Mouse (Mus musculus) MEL (cell line): ENCODE measurements around the gene Mapk10. TPM values are rescaled to one million over a fixed set of nuclear protein-coding genes. Genes with fewer than 3 reads are reported as not detected.

Experiments
- DNase-seq: peaks from one replicate; pipeline ENCODE4 v3.0.0; 2011; ENCODE audit warnings: low read depth, low spot score
- H3K27ac ChIP-seq: 2 replicates; pipeline ENCODE4 v1.5.1; 2012; ENCODE audit warnings: low read depth, mild to moderate bottlenecking, control low read depth, low read length, moderate library complexity; ENCODE audit not compliant: control insufficient read depth
- H3K27me3 ChIP-seq, 2 experiments: fragments of 150-350 bp in 1 of 2; sonication (generic) in 1 of 2; 2 replicates each; pipeline ENCODE4 v1.6.1; 2012; ENCODE audit warnings: low read length in 2 of 2, mild to moderate bottlenecking in 2 of 2, improper control_type of control experiment in 1 of 2, moderate library complexity in 1 of 2; ENCODE audit not compliant: insufficient read depth in 2 of 2, control insufficient read depth in 1 of 2
- H3K36me3 ChIP-seq, 2 experiments: 2 replicates each; pipeline ENCODE4 v1.6.1; 2012 to 2014; ENCODE audit warnings: low read length in 2 of 2, improper control_type of control experiment in 1 of 2, inconsistent platforms in 1 of 2, mild to moderate bottlenecking in 1 of 2; ENCODE audit not compliant: insufficient read depth in 2 of 2, control insufficient read depth in 1 of 2
- H3K4me1 ChIP-seq, 2 experiments: fragments of 150-350 bp in 1 of 2; sonication (generic) in 1 of 2; 2 replicates each; pipeline ENCODE4 v1.6.1; 2012; ENCODE audit warnings: low read length in 2 of 2, improper control_type of control experiment in 1 of 2, mild to moderate bottlenecking in 1 of 2; ENCODE audit not compliant: insufficient read depth in 2 of 2, control insufficient read depth in 1 of 2
- H3K4me3 ChIP-seq, 2 experiments: fragments of 150-350 bp in 1 of 2; sonication (generic) in 1 of 2; 2 replicates each; pipeline ENCODE4 v1.5.1; 2012; ENCODE audit warnings: low read depth in 2 of 2, low read length in 2 of 2, mild to moderate bottlenecking in 2 of 2, moderate library complexity in 2 of 2, control low read depth in 1 of 2, improper control_type of control experiment in 1 of 2; ENCODE audit not compliant: control insufficient read depth in 1 of 2, insufficient read depth in 1 of 2
- H3K79me2 ChIP-seq: 2 replicates; pipeline ENCODE4 v1.6.1; 2012; ENCODE audit warnings: mild to moderate bottlenecking, low read length, moderate library complexity; ENCODE audit not compliant: control insufficient read depth, poor library complexity, insufficient read depth
- H3K9ac ChIP-seq: 2 replicates; pipeline ENCODE4 v1.6.1; 2012; ENCODE audit warnings: low read depth, mild to moderate bottlenecking, control low read depth, low read length, moderate library complexity; ENCODE audit not compliant: control insufficient read depth, poor library complexity, severe bottlenecking
- H3K9me3 ChIP-seq: fragments of 150-350 bp; sonication (generic); replicated peaks from 2 replicates; pipeline ENCODE4 v1.6.1; 2012; ENCODE audit warnings: mild to moderate bottlenecking, low read length, improper control_type of control experiment, moderate library complexity; ENCODE audit not compliant: insufficient read depth
- BHLHE40 ChIP-seq: IDR thresholded peaks from 2 replicates; pipeline ENCODE4 v1.6.1; 2012; ENCODE audit warnings: low read depth, mild to moderate bottlenecking, inconsistent platforms, low read length, improper control_type of control experiment, borderline replicate concordance
- CHD2 ChIP-seq: IDR thresholded peaks from 2 replicates; pipeline ENCODE4 v1.6.1; 2011; ENCODE audit warnings: low read length, improper control_type of control experiment
- CTCF ChIP-seq, 3 experiments: IDR thresholded peaks in 2 of 3; conservative IDR thresholded peaks in 1 of 3; 2 replicates each; pipeline ENCODE4 v1.5.1; 2011 to 2012; ENCODE audit warnings: low read length in 3 of 3, low read depth in 2 of 3, mild to moderate bottlenecking in 2 of 3, improper control_type of control experiment in 1 of 3, inconsistent platforms in 1 of 3, mixed read lengths in 1 of 3, moderate library complexity in 1 of 3; ENCODE audit not compliant: control insufficient read depth in 1 of 3, insufficient read depth in 1 of 3, poor library complexity in 1 of 3, severe bottlenecking in 1 of 3
- EP300 ChIP-seq, 2 experiments: IDR thresholded peaks; 2 replicates each; pipeline ENCODE4 v1.6.1; 2011; ENCODE audit warnings: improper control_type of control experiment in 2 of 2, low read length in 2 of 2, low read depth in 1 of 2, mild to moderate bottlenecking in 1 of 2
- GABPA ChIP-seq: IDR thresholded peaks from 2 replicates; pipeline ENCODE4 v1.6.1; 2012; ENCODE audit warnings: low read depth, mild to moderate bottlenecking, inconsistent platforms, low read length, improper control_type of control experiment, moderate library complexity
- GATA1 ChIP-seq: IDR thresholded peaks from 2 replicates; pipeline ENCODE4 v1.6.1; 2011; ENCODE audit warnings: low read depth, low read length, improper control_type of control experiment
- HCFC1 ChIP-seq: IDR thresholded peaks from 2 replicates; pipeline ENCODE4 v1.6.1; 2012; ENCODE audit warnings: low read depth, mild to moderate bottlenecking, inconsistent platforms, low read length, improper control_type of control experiment, moderate library complexity
- MAFK ChIP-seq: IDR thresholded peaks from 2 replicates; pipeline ENCODE4 v1.6.1; 2011; ENCODE audit warnings: low read depth, mild to moderate bottlenecking, low read length, improper control_type of control experiment, borderline replicate concordance
- MEF2A ChIP-seq: IDR thresholded peaks from 2 replicates; pipeline ENCODE4 v1.6.1; 2014; ENCODE audit warnings: low read depth, mild to moderate bottlenecking, inconsistent platforms, low read length, improper control_type of control experiment; ENCODE audit not compliant: poor library complexity, insufficient replicate concordance, severe bottlenecking; ENCODE audit errors: extremely low read depth
- MXI1 ChIP-seq: IDR thresholded peaks from 2 replicates; pipeline ENCODE4 v1.6.1; 2011; ENCODE audit warnings: mild to moderate bottlenecking, low read depth, low read length, improper control_type of control experiment
- NELFE ChIP-seq: IDR thresholded peaks from 2 replicates; pipeline ENCODE4 v1.6.1; 2011; ENCODE audit warnings: low read depth, low read length, improper control_type of control experiment
- NRF1 ChIP-seq: IDR thresholded peaks from 2 replicates; pipeline ENCODE4 v1.6.1; 2014; ENCODE audit warnings: low read depth, mild to moderate bottlenecking, inconsistent platforms, low read length, improper control_type of control experiment, moderate library complexity; ENCODE audit not compliant: poor library complexity, insufficient read depth, severe bottlenecking
- POLR2A ChIP-seq, 2 experiments: IDR thresholded peaks; 2 replicates each; pipeline ENCODE4 v1.6.1; 2011 to 2012; ENCODE audit warnings: low read length in 2 of 2, mild to moderate bottlenecking in 2 of 2, control low read depth in 1 of 2, improper control_type of control experiment in 1 of 2, low read depth in 1 of 2, moderate library complexity in 1 of 2; ENCODE audit not compliant: control insufficient read depth in 1 of 2, insufficient read depth in 1 of 2, poor library complexity in 1 of 2
- POLR2AphosphoS5 ChIP-seq: IDR thresholded peaks from 2 replicates; pipeline ENCODE4 v1.6.1; 2012; ENCODE audit warnings: low read depth, borderline replicate concordance, mild to moderate bottlenecking, inconsistent platforms, low read length, moderate library complexity, mixed read lengths
- RAD21 ChIP-seq: IDR thresholded peaks from 2 replicates; pipeline ENCODE4 v1.6.1; 2011; ENCODE audit warnings: mild to moderate bottlenecking, low read depth, low read length, improper control_type of control experiment
- TAL1 ChIP-seq: IDR thresholded peaks from 2 replicates; pipeline ENCODE4 v1.6.1; 2012; ENCODE audit warnings: mild to moderate bottlenecking, inconsistent platforms, low read length, moderate library complexity, mixed read lengths
- TBP ChIP-seq: IDR thresholded peaks from 2 replicates; pipeline ENCODE4 v1.8.0; 2011; ENCODE audit warnings: low read depth, low read length, improper control_type of control experiment
- USF1 ChIP-seq: IDR thresholded peaks from 2 replicates; pipeline ENCODE4 v1.6.1; 2014; ENCODE audit warnings: low read depth, mild to moderate bottlenecking, inconsistent platforms, low read length, improper control_type of control experiment, moderate library complexity
- ZC3H11A ChIP-seq: IDR thresholded peaks from 2 replicates; pipeline ENCODE4 v1.6.1; 2012; ENCODE audit warnings: low read depth, mild to moderate bottlenecking, inconsistent platforms, low read length, improper control_type of control experiment
- ZMIZ1 ChIP-seq: IDR thresholded peaks from 2 replicates; pipeline ENCODE4 v1.6.1; 2012; ENCODE audit warnings: low read depth, mild to moderate bottlenecking, inconsistent platforms, low read length, improper control_type of control experiment, moderate library complexity
- polyA plus RNA-seq, 2 experiments: library from polyadenylated mRNA; stranded (reverse) in 1 of 2; unstranded in 1 of 2; fragments of >175 nt in 1 of 2; fragments of >200 nt in 1 of 2; gene quantifications; 2 replicates each; pipeline versions ENCODE4 v1.2.1 to v1.2.4; 2012; ENCODE audit warnings: low replicate concordance in 2 of 2, low read depth in 1 of 2; ENCODE audit not compliant: insufficient read length in 2 of 2, insufficient read depth in 1 of 2, missing spikeins in 1 of 2
- total RNA-seq: library from RNA; depleted of rRNA; stranded (reverse); fragments of 300-350 nt; gene quantifications from 2 replicates; pipeline ENCODE4 v1.2.3, GENCODE M21; 2012

The Mapk10 gene
- total and polyA plus RNA-seq, 3 experiments = not detected

DNA sequence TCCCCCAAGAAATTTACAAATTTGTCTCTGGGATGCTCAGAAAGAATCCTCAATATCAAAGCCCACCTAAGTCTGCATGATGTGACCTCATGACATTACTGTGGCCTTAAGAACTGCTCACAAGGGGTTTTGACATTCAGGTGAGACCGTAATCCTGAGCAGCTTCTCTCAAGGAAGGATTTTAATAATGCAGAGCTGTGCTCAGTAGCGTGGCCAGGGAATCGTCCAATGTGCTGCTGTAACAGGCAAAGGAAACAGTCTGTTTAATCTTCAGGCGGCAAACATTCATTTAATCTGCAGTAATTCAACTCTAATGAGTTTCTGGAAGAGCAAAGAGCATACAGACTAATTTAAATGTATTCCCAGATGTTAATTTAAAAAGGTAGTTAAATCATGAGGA is 236.7 kb downstream of the Mapk10 start:
- Histone ChIP-seq H3K9ac (no peak overlapping the region), H3K27ac (no peak overlapping the region), H3K36me3 (no peaks in the 10 kb centered on the region), H3K79me2 (no peaks in the 10 kb centered on the region), H3K4me3 (no peak overlapping the region), H3K27me3 (no peaks in the 10 kb centered on the region), H3K4me1 (no peaks in the 10 kb centered on the region), H3K9me3 (no peaks in the 10 kb centered on the region)
- no peak for DNase-seq
- TF ChIP-seq ZC3H11A = no peak
- TF ChIP-seq GABPA = no peak
- no peak for TF ChIP-seq ZMIZ1

DNA sequence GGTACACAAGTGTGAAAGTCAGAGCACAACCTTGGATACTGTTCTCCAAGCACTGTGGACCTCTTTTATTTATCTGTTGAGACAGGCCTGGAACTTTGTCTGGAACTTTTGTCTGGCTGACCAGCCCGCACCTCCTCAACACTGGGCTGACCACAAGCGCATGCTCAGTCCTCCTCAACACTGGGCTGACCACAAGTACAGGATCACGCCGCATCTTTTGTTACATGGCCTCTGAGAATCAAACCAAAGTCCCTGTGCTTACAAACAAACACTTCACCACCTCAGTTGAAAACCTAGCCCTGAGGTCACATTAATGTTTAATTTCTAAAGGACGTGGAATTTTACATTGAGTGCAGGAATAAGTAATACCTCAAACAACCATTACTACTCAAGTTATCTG is 246.7 kb downstream of the Mapk10 start:
- Histone ChIP-seq H3K9ac (no peak overlapping the region), H3K4me1 (no peaks in the 10 kb centered on the region), H3K4me3 (no peak overlapping the region), H3K27ac (no peak overlapping the region), H3K36me3 (no peaks in the 10 kb centered on the region), H3K79me2 (no peaks in the 10 kb centered on the region), H3K27me3 (no peaks in the 10 kb centered on the region), H3K9me3 (no peaks in the 10 kb centered on the region)
- no peak for TF ChIP-seq ZMIZ1
- no peak for TF ChIP-seq MXI1
- TF ChIP-seq GATA1 = no peak
- no peak for TF ChIP-seq ZC3H11A
- no peak for TF ChIP-seq BHLHE40
- no peak for TF ChIP-seq MEF2A
- TF ChIP-seq POLR2A (IDR thresholded peaks at IDR 0.05; ENCODE audit: control insufficient read depth in 1 of 2, insufficient read depth in 1 of 2, low read depth in 1 of 2, low read length in 2 of 2, poor library complexity in 1 of 2) = no peak
- TF ChIP-seq RAD21 = no peak
- TF ChIP-seq POLR2AphosphoS5 = no peak
- TF ChIP-seq CTCF (IDR thresholded peaks at IDR 0.05 in 2 of 3, conservative IDR thresholded peaks at IDR 0.05 in 1 of 3; ENCODE audit: control insufficient read depth in 1 of 3, insufficient read depth in 1 of 3, low read depth in 2 of 3, low read length in 3 of 3, poor library complexity in 1 of 3, severe bottlenecking in 1 of 3) = no peak
- TF ChIP-seq TBP = no peak
- TF ChIP-seq EP300 (IDR thresholded peaks at IDR 0.05; ENCODE audit: low read depth in 1 of 2, low read length in 2 of 2) = no peak
- TF ChIP-seq USF1 = no peak
- TF ChIP-seq NELFE = no peak
- no peak for TF ChIP-seq HCFC1
- TF ChIP-seq NRF1 = no peak
- no peak for TF ChIP-seq TAL1
- TF ChIP-seq CHD2 = no peak
- no peak for TF ChIP-seq MAFK
- no peak for DNase-seq
